Mouse (Mus musculus): ENCODE data around the gene Zp2.

Zp2 gene

GRCm38 (mm10) chr7:120145191-120145590 is at the start of gene Zp2:
TSS of gene Zp2 (minus strand) at chr7:120145291.
- DNase-seq (ENCODE audit: extremely low spot score, low spot score), result no peak

GRCm38 (mm10) chr7:120192816-120193215 is 47.7 kb upstream of the Zp2 start:
- DNase-seq (ENCODE audit: extremely low spot score, low spot score), result no peak

GRCm38 (mm10) chr7:120192207-120192606 is 47.1 kb upstream of the Zp2 start:
- no peak for DNase-seq (ENCODE audit: extremely low spot score, low spot score)

- no peak for DNase-seq (ENCODE audit: extremely low spot score, low spot score)
These were observed 45.1 kb upstream of the Zp2 start for GRCm38 (mm10) chr7:120190150-120190665.

- DNase-seq (ENCODE audit: extremely low spot score, low spot score), result no peak
These were observed 44.5 kb upstream of the Zp2 start for GRCm38 (mm10) chr7:120189369-120190149.

GRCm38 (mm10) chr7:120188946-120189345 is 43.9 kb upstream of the Zp2 start:
- no peak for DNase-seq (ENCODE audit: extremely low spot score, low spot score)

GRCm38 (mm10) chr7:120182891-120183290 is 37.8 kb upstream of the Zp2 start:
- DNase-seq (ENCODE audit: extremely low spot score, low spot score), result no peak

- no peak for DNase-seq (ENCODE audit: extremely low spot score, low spot score)
These were observed 36.5 kb upstream of the Zp2 start for GRCm38 (mm10) chr7:120181401-120182230.

- DNase-seq (ENCODE audit: extremely low spot score, low spot score), result no peak
These were observed 35.5 kb upstream of the Zp2 start for GRCm38 (mm10) chr7:120180547-120180946.

- DNase-seq (ENCODE audit: extremely low spot score, low spot score), result no peak
These were observed 33.8 kb upstream of the Zp2 start for GRCm38 (mm10) chr7:120178935-120179334.

- no peak for DNase-seq (ENCODE audit: extremely low spot score, low spot score)
These were observed 32.5 kb upstream of the Zp2 start for GRCm38 (mm10) chr7:120177611-120178010.

- DNase-seq (ENCODE audit: extremely low spot score, low spot score), result no peak
These were observed 29.8 kb upstream of the Zp2 start for GRCm38 (mm10) chr7:120174723-120175504.

- DNase-seq (ENCODE audit: extremely low spot score, low spot score), result no peak
These were observed 28.6 kb upstream of the Zp2 start, which contains the start of gene Anks4b for GRCm38 (mm10) chr7:120173603-120174244. TSS of gene Anks4b (plus strand) at chr7:120173858.

GRCm38 (mm10) chr7:120172188-120172700 is 27.2 kb upstream of the Zp2 start:
- no peak for DNase-seq (ENCODE audit: extremely low spot score, low spot score)

- no peak for DNase-seq (ENCODE audit: extremely low spot score, low spot score)
These were observed 18.6 kb upstream of the Zp2 start for GRCm38 (mm10) chr7:120163581-120164251.

GRCm38 (mm10) chr7:120158121-120158613 is 13.1 kb upstream of the Zp2 start:
- no peak for DNase-seq (ENCODE audit: extremely low spot score, low spot score)

GRCm38 (mm10) chr7:120157575-120158061 is 12.5 kb upstream of the Zp2 start:
- DNase-seq (ENCODE audit: extremely low spot score, low spot score), result no peak

- no peak for DNase-seq (ENCODE audit: extremely low spot score, low spot score)
These were observed 11.8 kb upstream of the Zp2 start for GRCm38 (mm10) chr7:120156841-120157409.

GRCm38 (mm10) chr7:120150898-120151297 is 5.8 kb upstream of the Zp2 start:
- DNase-seq (ENCODE audit: extremely low spot score, low spot score), result no peak
